Mouse (Mus musculus) CH12.LX (cell line): Measurements from ENCODE around the gene Ap1g1. TPM values are rescaled to one million over a fixed set of nuclear protein-coding genes. Genes with fewer than 3 reads are reported as not detected.
"Not testable (repeated sequence)": the region's sequence is repeated elsewhere in the genome, so short reads cannot be mapped to it uniquely, and the experiment has no call there.

Experiments
- DNase-seq: peaks from one replicate; pipeline ENCODE4 v3.0.0-alpha.2; 2013; ENCODE audit errors: extremely low read depth
- H3K27ac ChIP-seq: 2 replicates; pipeline ENCODE4 v1.5.1; 2012; ENCODE audit warnings: low read depth, mild to moderate bottlenecking, control low read depth, moderate library complexity; ENCODE audit not compliant: insufficient read depth
- H3K27me3 ChIP-seq: replicated peaks from 2 replicates; pipeline ENCODE3; 2012; ENCODE audit warnings: inconsistent platforms
- H3K36me3 ChIP-seq, 2 experiments: replicated peaks in 1 of 2; 2 replicates each; pipeline versions ENCODE3 to v1.6.1; 2012; ENCODE audit warnings: inconsistent platforms in 1 of 2, low read length in 1 of 2, mild to moderate bottlenecking in 1 of 2, mixed read lengths in 1 of 2, moderate library complexity in 1 of 2; ENCODE audit not compliant: control insufficient read depth in 1 of 2, insufficient read depth in 1 of 2
- H3K4me1 ChIP-seq, 2 experiments: 2 replicates each; pipeline ENCODE4 v1.6.1; 2012; ENCODE audit warnings: inconsistent platforms in 1 of 2, moderate library complexity in 1 of 2; ENCODE audit not compliant: insufficient read depth in 2 of 2, control insufficient read depth in 1 of 2
- H3K4me2 ChIP-seq: 2 replicates; pipeline ENCODE4 v1.6.1; 2012; ENCODE audit warnings: low read depth, mild to moderate bottlenecking, control low read depth; ENCODE audit not compliant: poor library complexity, insufficient read depth, severe bottlenecking
- H3K4me3 ChIP-seq, 3 experiments: fragments of 150-350 bp in 1 of 3; sonication (generic) in 1 of 3; replicated peaks in 1 of 3; 2 replicates each; pipeline versions ENCODE3 to v1.5.1; 2011 to 2012; ENCODE audit warnings: low read depth in 2 of 3, low read length in 2 of 3, mild to moderate bottlenecking in 2 of 3, moderate library complexity in 2 of 3, control low read depth in 1 of 3, improper control_type of control experiment in 1 of 3, inconsistent platforms in 1 of 3, mixed read lengths in 1 of 3; ENCODE audit not compliant: poor library complexity in 1 of 3
- H3K79me2 ChIP-seq: replicated peaks from 2 replicates; pipeline ENCODE4 v1.6.1; 2012; ENCODE audit warnings: mild to moderate bottlenecking, moderate library complexity; ENCODE audit not compliant: control insufficient read depth, poor library complexity, insufficient read depth, severe bottlenecking; ENCODE audit errors: extremely low read depth
- H3K9ac ChIP-seq: 2 replicates; pipeline ENCODE4 v1.6.1; 2012; ENCODE audit warnings: low read depth, mild to moderate bottlenecking, control low read depth, moderate library complexity; ENCODE audit not compliant: insufficient read depth
- H3K9me3 ChIP-seq: replicated peaks from 2 replicates; pipeline ENCODE3; 2012; ENCODE audit warnings: low read length, inconsistent platforms, mixed read lengths
- CHD2 ChIP-seq: IDR thresholded peaks from 2 replicates; pipeline ENCODE4 v1.6.1; 2011; ENCODE audit warnings: low read length, improper control_type of control experiment
- CTCF ChIP-seq, 2 experiments: IDR thresholded peaks in 1 of 2; conservative IDR thresholded peaks in 1 of 2; 2 replicates each; pipeline ENCODE4 v1.5.1; 2011 to 2012; ENCODE audit warnings: low read depth in 2 of 2, low read length in 2 of 2, improper control_type of control experiment in 1 of 2, inconsistent platforms in 1 of 2, mild to moderate bottlenecking in 1 of 2, moderate library complexity in 1 of 2
- EP300 ChIP-seq: IDR thresholded peaks from 2 replicates; pipeline ENCODE4 v1.6.1; 2011; ENCODE audit warnings: low read length, improper control_type of control experiment
- ETS1 ChIP-seq: conservative IDR thresholded peaks from 2 replicates; pipeline ENCODE4 v1.6.1; 2012; ENCODE audit warnings: low read depth, mild to moderate bottlenecking, inconsistent platforms, low read length, improper control_type of control experiment, moderate library complexity
- GABPA ChIP-seq: IDR thresholded peaks from 2 replicates; pipeline ENCODE4 v1.6.1; 2012; ENCODE audit warnings: low read depth, low read length, improper control_type of control experiment, inconsistent platforms; ENCODE audit not compliant: insufficient replicate concordance
- HCFC1 ChIP-seq: IDR thresholded peaks from 2 replicates; pipeline ENCODE4 v1.6.1; 2012; ENCODE audit warnings: low read depth, mild to moderate bottlenecking, inconsistent platforms, low read length, improper control_type of control experiment
- MAFK ChIP-seq: IDR thresholded peaks from 2 replicates; pipeline ENCODE4 v1.6.1; 2011; ENCODE audit warnings: low read length, improper control_type of control experiment; ENCODE audit not compliant: insufficient replicate concordance
- MAX ChIP-seq: IDR thresholded peaks from 2 replicates; pipeline ENCODE4 v1.6.1; 2011; ENCODE audit warnings: low read length, improper control_type of control experiment
- MEF2A ChIP-seq: IDR thresholded peaks from 2 replicates; pipeline ENCODE4 v1.6.1; 2014; ENCODE audit warnings: low read depth, mild to moderate bottlenecking, inconsistent platforms, low read length, improper control_type of control experiment, borderline replicate concordance
- MXI1 ChIP-seq: IDR thresholded peaks from 2 replicates; pipeline ENCODE4 v1.6.1; 2011; ENCODE audit warnings: mild to moderate bottlenecking, low read depth, low read length, improper control_type of control experiment
- NELFE ChIP-seq: IDR thresholded peaks from 2 replicates; pipeline ENCODE4 v1.6.1; 2011; ENCODE audit warnings: low read depth, low read length, improper control_type of control experiment
- NRF1 ChIP-seq: IDR thresholded peaks from 2 replicates; pipeline ENCODE4 v1.6.1; 2014; ENCODE audit warnings: low read depth, mild to moderate bottlenecking, inconsistent platforms, low read length, improper control_type of control experiment, moderate library complexity
- RAD21 ChIP-seq: IDR thresholded peaks from 2 replicates; pipeline ENCODE4 v1.6.1; 2011; ENCODE audit warnings: low read depth, mild to moderate bottlenecking, low read length, improper control_type of control experiment, moderate library complexity
- SIN3A ChIP-seq: IDR thresholded peaks from 2 replicates; pipeline ENCODE4 v1.6.1; 2012; ENCODE audit warnings: low read length, improper control_type of control experiment, inconsistent platforms
- UBTF ChIP-seq: IDR thresholded peaks from 2 replicates; pipeline ENCODE4 v1.6.1; 2012; ENCODE audit warnings: low read depth, mild to moderate bottlenecking, inconsistent platforms, low read length, improper control_type of control experiment, moderate library complexity
- ZKSCAN1 ChIP-seq: IDR thresholded peaks from 2 replicates; pipeline ENCODE4 v1.6.1; 2012; ENCODE audit warnings: low read depth, inconsistent platforms, low read length, improper control_type of control experiment, borderline replicate concordance
- ZMIZ1 ChIP-seq: IDR thresholded peaks from 2 replicates; pipeline ENCODE4 v1.6.1; 2012; ENCODE audit warnings: low read depth, mild to moderate bottlenecking, inconsistent platforms, low read length, improper control_type of control experiment
- dilution Hi-C: fragments of 300-500 bp; cut with MboI; formaldehyde crosslinking; loops from 2 replicates; pipeline ENCODE4 v1.14.3; 2020; ENCODE audit warnings: low sequenced_read_pairs; ENCODE audit not compliant: extremely low pct_unique_long_range_greater_than_20kb, extremely low pct_ligation_motif_present
- in situ Hi-C: fragments of 300-500 bp; cut with MboI; formaldehyde crosslinking; loops from 3 replicates; pipeline ENCODE4 v1.14.3; 2019; ENCODE audit warnings: low sequenced_read_pairs, low pct_ligation_motif_present, low pct_unique_long_range_greater_than_20kb, mixed read lengths
- polyA plus RNA-seq: library from polyadenylated mRNA; unstranded; fragments of >175 nt; gene quantifications from 2 replicates; pipeline ENCODE4 v1.2.1, GENCODE M21; 2012; ENCODE audit warnings: low read depth; ENCODE audit not compliant: insufficient read length
- total RNA-seq, 2 experiments: library from RNA; depleted of rRNA; stranded (reverse); fragments of 300-350 nt in 1 of 2; fragments of >200 nt in 1 of 2; gene quantifications; 2 replicates each; pipeline ENCODE4 v1.2.3; 2012 to 2014

The Ap1g1 gene
- total and polyA plus RNA-seq, 3 experiments = 29.5 to 60.4 (median 40.8) TPM

GRCm38 (mm10) chr8:109868003-109868679 is 89.8 kb downstream of the Ap1g1 start, which contains the start of gene Phlpp2 (continued):
- TF ChIP-seq CTCF (conservative IDR thresholded peaks at IDR 0.05 in 1 of 2, IDR thresholded peaks at IDR 0.05 in 1 of 2; ENCODE audit: low read depth in 2 of 2, low read length in 2 of 2) (peak in 1 of 2 experiments; percentile 60; a peak in 2 of 4 replicates), ETS1 (no peak), ZKSCAN1 (no peak), HCFC1 (peak; percentile 45), CHD2 (no peak), MAFK (no peak), RAD21 (peak; percentile 50), NELFE (peak; percentile 69)

- Histone ChIP-seq H3K36me3 (peaks cover 0 to 20% of the 10 kb centered on the region in 2 experiments), H3K27me3 (no peaks in the 10 kb centered on the region), H3K79me2 (no peaks in the 10 kb centered on the region), H3K4me2 (peak overlapping the region; percentile 56), H3K27ac (no peak overlapping the region), H3K9ac (peak overlapping the region; percentile 75), H3K9me3 (no peaks in the 10 kb centered on the region), H3K4me3 (peak overlapping the region; percentile 63 to 93 (median 80)), H3K4me1 (peaks cover 2 to 37% of the 10 kb centered on the region in 2 experiments; a peak in 2 of 4 replicates)
- peak; percentile 23 for DNase-seq
- dilution Hi-C loops = no loop called here
- TF ChIP-seq ETS1 (no peak), MXI1 (no peak; the same call in 1 of the 2 replicates), NRF1 (0 out of 2 replicates have a peak, but pooled peaks have one; percentile 16), MAX (no peak), UBTF (peak; percentile 52; the same call in 1 of the 2 replicates), GABPA (no peak), HCFC1 (0 out of 2 replicates have a peak, but pooled peaks have one; percentile 23), ZMIZ1 (no peak)
- in situ Hi-C loops = loop anchor here (5.0 kb wide), 1 partner anchor 33 kb away; no protein-coding TSS in a partner anchor
These were observed 90.5 kb downstream of the Ap1g1 start for GRCm38 (mm10) chr8:109868680-109869361.

DNA sequence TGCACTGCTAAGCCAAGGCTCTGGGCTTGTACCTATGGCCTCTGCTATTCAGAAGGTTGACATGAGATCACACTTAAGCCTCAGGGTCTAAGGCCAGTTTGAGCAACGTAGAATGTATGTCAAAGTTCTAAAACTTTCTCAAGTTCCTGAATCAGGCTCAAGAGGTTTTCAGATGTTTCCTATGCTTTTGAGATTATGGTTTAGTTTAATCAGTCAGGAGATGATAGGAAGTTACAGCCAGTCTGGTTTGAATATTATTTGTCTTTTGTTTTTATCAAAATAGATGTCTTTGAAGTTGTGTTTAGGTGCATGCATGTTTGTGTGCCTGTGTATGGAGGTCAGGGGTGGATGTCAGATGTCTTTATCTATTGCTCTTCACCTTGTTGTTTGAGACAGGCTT is 92.7 kb downstream of the Ap1g1 start:
- DNase-seq = no peak
- Histone ChIP-seq H3K9me3 (no peaks in the 10 kb centered on the region), H3K4me3 (no peak overlapping the region), H3K36me3 (peaks cover 3 to 31% of the 10 kb centered on the region in 2 experiments), H3K9ac (no peak overlapping the region), H3K27ac (no peak overlapping the region), H3K4me2 (no peak overlapping the region), H3K79me2 (no peaks in the 10 kb centered on the region), H3K27me3 (no peaks in the 10 kb centered on the region), H3K4me1 (peaks cover 0 to 21% of the 10 kb centered on the region in 2 experiments; a peak in 2 of 4 replicates)
- TF ChIP-seq SIN3A (no peak), EP300 (no peak), MEF2A (no peak)
- dilution Hi-C loops (no loop called here), in situ Hi-C loops (no loop called here)

- dilution Hi-C loops, H3K4me3 ChIP-seq, H3K79me2 ChIP-seq, H3K27ac ChIP-seq, H3K4me2 ChIP-seq, DNase-seq, H3K27me3 ChIP-seq, H3K9ac ChIP-seq, in situ Hi-C loops, H3K9me3 ChIP-seq: not testable (repeated sequence)
- H3K36me3 ChIP-seq = peaks cover 10 to 52% of the 10 kb centered on the region in 2 experiments
- peaks cover 0 to 17% of the 10 kb centered on the region in 2 experiments; a peak in 1 of 4 replicates for H3K4me1 ChIP-seq
These were observed 95.4 kb downstream of the Ap1g1 start for GRCm38 (mm10) chr8:109873800-109874199.
